23 mouse cellular contexts compared by ENCODE assay signal in the genomic region with DNA sequence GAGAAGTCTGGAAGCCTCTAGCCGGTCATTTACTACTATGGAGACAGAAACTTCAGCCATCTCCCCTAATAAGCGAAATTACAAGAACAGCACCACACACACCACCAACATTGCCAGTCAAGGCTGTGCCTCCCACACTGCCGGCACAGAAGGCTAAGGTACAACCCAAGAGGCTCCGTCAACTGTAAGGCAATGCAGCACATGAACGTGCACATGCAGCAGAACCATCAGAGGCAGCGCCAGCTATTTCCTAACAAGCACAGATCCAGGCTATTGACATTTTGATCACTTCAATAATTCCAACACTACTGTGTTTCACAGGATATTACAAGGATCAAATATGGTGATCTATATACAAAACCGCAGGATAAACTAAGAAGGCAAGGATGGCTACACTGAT. TPM values are rescaled to one million over a fixed set of nuclear protein-coding genes. Genes with fewer than 3 reads are reported as not detected.
DNase-seq lines count a peak whose midpoint lies in the region; ATAC-seq and TF ChIP-seq lines count a peak whose summit lies in the region.
"Had no signal": no experiment of that assay in that cellular context is flagged by ENCODE, and none has a peak within 500 bp of the region (broad histone marks: within the 10 kb centered on the region; RNA-seq: fewer than 3 reads in every experiment).

No protein-coding gene starts in this region.

- no peaks in the 10 kb centered on the region for H3K27me3 ChIP-seq in liver, postnatal 0 days (ENCODE audit: insufficient read depth, low read length)
- H3K27me3 ChIP-seq in liver, embryonic 12.5 days (replicated peaks) = no peaks in the 10 kb centered on the region
- H3K27me3 ChIP-seq: embryonic facial prominence, embryonic 12.5 days; forebrain, embryonic 15.5 days; hindbrain, embryonic 12.5 days had no signal

- peak; percentile 48; the same call in 1 of the 2 replicates for ATAC-seq in frontal cortex, adult (ENCODE audit: low TSS enrichment)
- 0 out of 2 replicates have a peak, but pooled peaks have one; percentile 19 for ATAC-seq in liver, postnatal 0 days
- ATAC-seq in liver, embryonic 12.5 days = no peak
- ATAC-seq: CD4-positive, CD25-positive, alpha-beta regulatory T cell, adult 4 months; forebrain, embryonic 15.5 days; hindbrain, embryonic 16.5 days; inflammation-experienced regulatory T-cells, adult 6 months had no signal

- H3K9me3 ChIP-seq in liver, postnatal 0 days (ENCODE audit: low read length) = no peaks in the 10 kb centered on the region
- no peaks in the 10 kb centered on the region for H3K9me3 ChIP-seq in liver, embryonic 12.5 days (replicated peaks)
- H3K9me3 ChIP-seq: embryonic facial prominence, embryonic 12.5 days; forebrain, embryonic 15.5 days; G1E; hindbrain, embryonic 12.5 days had no signal

- peaks cover 26% of the 10 kb centered on the region; the same call in 1 of the 2 replicates for H3K36me3 ChIP-seq in liver, postnatal 0 days (replicated peaks; ENCODE audit: insufficient read depth, low read length)
- H3K36me3 ChIP-seq in liver, embryonic 12.5 days = peaks cover 33% of the 10 kb centered on the region

- H3K4me2 ChIP-seq in liver, postnatal 0 days (ENCODE audit: low read depth, low read length) = no peak overlapping the region
- no peak overlapping the region for H3K4me2 ChIP-seq in liver, embryonic 12.5 days
- H3K4me2 ChIP-seq: embryonic facial prominence, embryonic 12.5 days; forebrain, embryonic 15.5 days; hindbrain, embryonic 12.5 days had no signal

- H3K4me1 ChIP-seq in liver, postnatal 0 days (ENCODE audit: insufficient read depth) = peaks cover 23% of the 10 kb centered on the region
- peaks cover 40% of the 10 kb centered on the region for H3K4me1 ChIP-seq in liver, embryonic 12.5 days

- TF ChIP-seq CTCF in liver, postnatal 0 days (IDR thresholded peaks at IDR 0.05; ENCODE audit: low read depth) = no peak

- H3K9ac ChIP-seq in liver, postnatal 0 days (replicated peaks) = no peak overlapping the region
- no peak overlapping the region for H3K9ac ChIP-seq in liver, embryonic 12.5 days
- H3K9ac ChIP-seq: embryonic facial prominence, embryonic 12.5 days; forebrain, embryonic 15.5 days; hindbrain, embryonic 12.5 days had no signal

- no peak overlapping the region for H3K4me3 ChIP-seq in liver, postnatal 0 days (ENCODE audit: low read depth, low read length)
- H3K4me3 ChIP-seq in liver, embryonic 12.5 days = no peak overlapping the region
- H3K4me3 ChIP-seq: embryonic facial prominence, embryonic 12.5 days; forebrain, embryonic 15.5 days; gastrocnemius, adult 2 months; hindbrain, embryonic 12.5 days had no signal

- H3K27ac ChIP-seq in liver, postnatal 0 days (ENCODE audit: low read depth) = peak overlapping the region; percentile 46; the same call in 1 of the 2 replicates
- H3K27ac ChIP-seq in liver, embryonic 12.5 days = no peak overlapping the region
- H3K27ac ChIP-seq: embryonic facial prominence, embryonic 12.5 days; forebrain, embryonic 15.5 days; gastrocnemius, adult 2 months; hindbrain, embryonic 12.5 days had no signal

- no peak for DNase-seq in frontal cortex, adult 2 months (ENCODE audit: extremely low spot score in 1 of 2, low spot score in 1 of 2)
- peak; percentile 31 for DNase-seq in layer of hippocampus, adult 11-12 months (ENCODE audit: low spot score)
- DNase-seq in layer of hippocampus, postnatal 10 days (ENCODE audit: low spot score in 2 of 2) = no peak
- DNase-seq in liver, postnatal 0 days = no peak
- DNase-seq in ovary, postnatal 14 days (ENCODE audit: low spot score) = no peak
- DNase-seq: adrenal gland, adult 8-10 months; adrenal gland, postnatal 36 days; cerebellum, adult 11-12 months; cerebellum, adult 9-10 months; cerebellum, postnatal 25 days; gastrocnemius, adult 2 months; gastrocnemius, postnatal 25 days; heart, postnatal 10 days; heart, postnatal 4 days had no signal

- TF ChIP-seq EP300 in liver, postnatal 0 days (IDR thresholded peaks at IDR 0.05; ENCODE audit: low read depth) = no peak

- 66% methylated on average over 7 of the region's 7 CpGs for WGBS in liver, postnatal 0 days (ENCODE audit: insufficient replicate concordance)
- 75% methylated on average over 7 of the region's 7 CpGs for WGBS in liver, embryonic 12.5 days (ENCODE audit: insufficient replicate concordance)

RNA-seq across cellular contexts. Expression of gene Xpo6, which starts 24.8 kb away (rescaled TPM):
- polyA plus RNA-seq in frontal cortex, adult 2 months (2012; rRNA removed) = 174 and 191 TPM in 2 replicates
- total RNA-seq in layer of hippocampus, postnatal 10 days (2021) = 100 to 1,000 TPM; 104 to 106 TPM
- 12.7 and 15.1 TPM in 2 replicates for polyA plus RNA-seq in liver, postnatal 0 days (2015; fragmentation: Nextera tagmentation; extraction: Ambion mirVana)
- polyA plus RNA-seq in liver, embryonic 12.5 days (2016; fragmentation: Nextera tagmentation; extraction: Ambion mirVana) = 38.0 and 39.8 TPM in 2 replicates
